Mouse (Mus musculus): ENCODE results near the gene Ap1m2.

- TF ChIP-seq CTCF (IDR thresholded peaks at IDR 0.05; ENCODE audit: insufficient read depth, low read depth, low read length) (no peak), POLR2A (IDR thresholded peaks at IDR 0.05; ENCODE audit: insufficient read depth, low read depth, low read length) (no peak)
These were observed 40.6 kb upstream of the Ap1m2 start for GRCm38 (mm10) chr9:21352463-21353372.

Data from olfactory bulb, adult 2 months (tissue).